Mouse (Mus musculus) midbrain, embryonic 12.5 days (tissue): ENCODE data around the gene Smad3. TPM values are rescaled to one million over a fixed set of nuclear protein-coding genes. Genes with fewer than 3 reads are reported as not detected.

Source experiments
- ATAC-seq: fragments of 200-750 bp; cut with Nextera tagmentation; 2 replicates; pipeline ENCODE4 v1.8.0; 2017; ENCODE audit warnings: low read depth, moderate TSS enrichment, moderate library complexity; ENCODE audit not compliant: low FRiP score
- H3K27ac ChIP-seq: fragments of 300-500 bp; sonication (generic); replicated peaks from 2 replicates; pipeline ENCODE4 v1.5.1; 2016; ENCODE audit warnings: mild to moderate bottlenecking
- H3K27me3 ChIP-seq: fragments of 300-500 bp; sonication (generic); 2 replicates; pipeline ENCODE4 v1.6.1; 2016; ENCODE audit warnings: mild to moderate bottlenecking
- H3K36me3 ChIP-seq: fragments of 300-500 bp; sonication (generic); 2 replicates; pipeline ENCODE4 v1.6.1; 2016
- H3K4me1 ChIP-seq: fragments of 300-500 bp; sonication (generic); 2 replicates; pipeline ENCODE4 v1.6.1; 2016
- H3K4me2 ChIP-seq: fragments of 300-500 bp; sonication (generic); replicated peaks from 2 replicates; pipeline ENCODE4 v1.6.1; 2016; ENCODE audit warnings: mild to moderate bottlenecking, moderate library complexity
- H3K4me3 ChIP-seq: fragments of 300-500 bp; sonication (generic); 2 replicates; pipeline ENCODE4 v1.5.1; 2016; ENCODE audit warnings: mild to moderate bottlenecking
- H3K9ac ChIP-seq: fragments of 300-500 bp; sonication (generic); replicated peaks from 2 replicates; pipeline ENCODE4 v1.6.1; 2016; ENCODE audit warnings: mild to moderate bottlenecking, moderate library complexity
- H3K9me3 ChIP-seq: fragments of 300-500 bp; sonication (generic); 2 replicates; pipeline ENCODE4 v1.6.1; 2016; ENCODE audit warnings: mild to moderate bottlenecking
- WGBS: fragments of 180-500 bp; shearing (Covaris S2); methylation state at CpG from one replicate; pipeline ENCODE4 v1.1.7; 2016; 5-methylcytosine and 5-hydroxymethylcytosine counted together
- polyA plus RNA-seq: library from polyadenylated mRNA; unstranded; fragments of >200 nt; fragmentation: Nextera tagmentation; extraction: Ambion mirVana; gene quantifications from 2 replicates; pipeline ENCODE4 v1.2.1, GENCODE M21; 2016

The Smad3 gene
- polyA plus RNA-seq, 1 experiment from 2014 or later, result 31.2 TPM

GRCm38 (mm10) chr9:63666612-63667372, 91.0 kb downstream of the Smad3 start:
- H3K9ac ChIP-seq, result no peak overlapping the region
- H3K4me2 ChIP-seq, result no peak overlapping the region
- H3K4me3 ChIP-seq, result no peak overlapping the region
- H3K4me1 ChIP-seq, result peaks cover 36% of the 10 kb centered on the region
- ATAC-seq, result no peak
- H3K36me3 ChIP-seq, result peaks cover 14% of the 10 kb centered on the region
- no peaks in the 10 kb centered on the region for H3K27me3 ChIP-seq
- 85% methylated on average over 18 of the region's 18 CpGs for WGBS
- no peak overlapping the region for H3K27ac ChIP-seq
- H3K9me3 ChIP-seq, result no peaks in the 10 kb centered on the region

GRCm38 (mm10) chr9:63664792-63665646, 92.8 kb downstream of the Smad3 start:
- H3K27me3 ChIP-seq, result no peaks in the 10 kb centered on the region
- H3K4me3 ChIP-seq, result no peak overlapping the region
- no peak overlapping the region for H3K9ac ChIP-seq
- WGBS, result 46% methylated on average over 13 of the region's 13 CpGs
- peaks cover 36% of the 10 kb centered on the region for H3K4me1 ChIP-seq
- ATAC-seq, result peak; percentile 27; the same call in 1 of the 2 replicates
- H3K36me3 ChIP-seq, result peaks cover 31% of the 10 kb centered on the region
- H3K9me3 ChIP-seq, result no peaks in the 10 kb centered on the region
- H3K4me2 ChIP-seq, result no peak overlapping the region
- H3K27ac ChIP-seq, result peak overlapping the region; percentile 66

- peak overlapping the region; percentile 66; the same call in 1 of the 2 replicates for H3K27ac ChIP-seq
- 79% methylated on average over 2 of the region's 2 CpGs for WGBS
Measured at GRCm38 (mm10) chr9:63664300-63664745, 93.5 kb downstream of the Smad3 start.

GRCm38 (mm10) chr9:63663222-63663621, 94.6 kb downstream of the Smad3 start:
- Histone ChIP-seq H3K4me3 (no peak overlapping the region), H3K27ac (no peak overlapping the region), H3K4me1 (peaks cover 27% of the 10 kb centered on the region), H3K9me3 (no peaks in the 10 kb centered on the region), H3K4me2 (no peak overlapping the region), H3K36me3 (peaks cover 40% of the 10 kb centered on the region), H3K9ac (no peak overlapping the region), H3K27me3 (no peaks in the 10 kb centered on the region)
- WGBS, result 82% methylated on average over 10 of the region's 10 CpGs
- ATAC-seq, result no peak

More at GRCm38 (mm10) chr9:63664300-63664745, 93.5 kb downstream of the Smad3 start:
- peaks cover 36% of the 10 kb centered on the region for H3K4me1 ChIP-seq
- no peak for ATAC-seq
- H3K9ac ChIP-seq, result no peak overlapping the region
- peaks cover 32% of the 10 kb centered on the region for H3K36me3 ChIP-seq
- no peak overlapping the region for H3K4me3 ChIP-seq
- no peak overlapping the region for H3K4me2 ChIP-seq
- no peaks in the 10 kb centered on the region for H3K27me3 ChIP-seq
- H3K9me3 ChIP-seq, result no peaks in the 10 kb centered on the region

- no peak for ATAC-seq
- no peak overlapping the region for H3K4me2 ChIP-seq
- peaks cover 41% of the 10 kb centered on the region for H3K36me3 ChIP-seq
- no peak overlapping the region for H3K27ac ChIP-seq
- H3K9ac ChIP-seq, result no peak overlapping the region
- 87% methylated on average over 7 of the region's 7 CpGs for WGBS
- H3K4me3 ChIP-seq, result no peak overlapping the region
- no peaks in the 10 kb centered on the region for H3K9me3 ChIP-seq
- no peaks in the 10 kb centered on the region for H3K27me3 ChIP-seq
- peaks cover 26% of the 10 kb centered on the region for H3K4me1 ChIP-seq
Measured at GRCm38 (mm10) chr9:63662759-63663158, 95.0 kb downstream of the Smad3 start.

GRCm38 (mm10) chr9:63660691-63661090, 97.1 kb downstream of the Smad3 start:
- Histone ChIP-seq H3K9ac (no peak overlapping the region), H3K9me3 (no peaks in the 10 kb centered on the region), H3K36me3 (peaks cover 44% of the 10 kb centered on the region), H3K4me2 (no peak overlapping the region), H3K27me3 (no peaks in the 10 kb centered on the region), H3K4me1 (peaks cover 17% of the 10 kb centered on the region), H3K27ac (no peak overlapping the region), H3K4me3 (no peak overlapping the region)
- no peak for ATAC-seq
- 94% methylated on average over 3 of the region's 3 CpGs for WGBS

- no peak overlapping the region for H3K4me3 ChIP-seq
- no peaks in the 10 kb centered on the region for H3K9me3 ChIP-seq
- WGBS, result 92% methylated on average over 4 of the region's 4 CpGs
- H3K27me3 ChIP-seq, result no peaks in the 10 kb centered on the region
- no peak for ATAC-seq
- no peak overlapping the region for H3K9ac ChIP-seq
- H3K4me2 ChIP-seq, result no peak overlapping the region
- peaks cover 50% of the 10 kb centered on the region for H3K36me3 ChIP-seq
- H3K27ac ChIP-seq, result no peak overlapping the region
- peaks cover 16% of the 10 kb centered on the region for H3K4me1 ChIP-seq
Measured at GRCm38 (mm10) chr9:63660061-63660460, 97.7 kb downstream of the Smad3 start.

GRCm38 (mm10) chr9:63658970-63659371, 98.8 kb downstream of the Smad3 start:
- peaks cover 50% of the 10 kb centered on the region for H3K36me3 ChIP-seq
- no peak overlapping the region for H3K9ac ChIP-seq
- no peaks in the 10 kb centered on the region for H3K27me3 ChIP-seq
- no peaks in the 10 kb centered on the region for H3K9me3 ChIP-seq
- H3K4me1 ChIP-seq, result peaks cover 15% of the 10 kb centered on the region
- WGBS, result 79% methylated on average over 5 of the region's 5 CpGs
- H3K27ac ChIP-seq, result no peak overlapping the region
- H3K4me2 ChIP-seq, result no peak overlapping the region
- no peak overlapping the region for H3K4me3 ChIP-seq
- ATAC-seq, result no peak

- H3K4me3 ChIP-seq, result no peak overlapping the region
- ATAC-seq, result no peak
- no peak overlapping the region for H3K4me2 ChIP-seq
- no peaks in the 10 kb centered on the region for H3K9me3 ChIP-seq
- peaks cover 20% of the 10 kb centered on the region for H3K4me1 ChIP-seq
- no peak overlapping the region for H3K9ac ChIP-seq
- 88% methylated on average over 9 of the region's 9 CpGs for WGBS
- no peaks in the 10 kb centered on the region for H3K27me3 ChIP-seq
- H3K36me3 ChIP-seq, result peaks cover 47% of the 10 kb centered on the region
- no peak overlapping the region for H3K27ac ChIP-seq
Measured at GRCm38 (mm10) chr9:63658436-63658835, 99.4 kb downstream of the Smad3 start.

GRCm38 (mm10) chr9:63657167-63657566, 100.6 kb downstream of the Smad3 start:
- 74% methylated on average over 4 of the region's 4 CpGs for WGBS
- ATAC-seq, result no peak
- Histone ChIP-seq H3K4me2 (no peak overlapping the region), H3K9ac (no peak overlapping the region), H3K27ac (no peak overlapping the region), H3K4me3 (no peak overlapping the region), H3K27me3 (no peaks in the 10 kb centered on the region), H3K9me3 (no peaks in the 10 kb centered on the region), H3K36me3 (peaks cover 45% of the 10 kb centered on the region), H3K4me1 (peaks cover 32% of the 10 kb centered on the region)

- no peak for ATAC-seq
- H3K27ac ChIP-seq, result no peak overlapping the region
Measured at GRCm38 (mm10) chr9:63655092-63655491, 102.7 kb downstream of the Smad3 start.

GRCm38 (mm10) chr9:63654575-63654974, 103.2 kb downstream of the Smad3 start:
- peaks cover 32% of the 10 kb centered on the region for H3K4me1 ChIP-seq
- H3K36me3 ChIP-seq, result peaks cover 42% of the 10 kb centered on the region

More at GRCm38 (mm10) chr9:63655092-63655491, 102.7 kb downstream of the Smad3 start:
- Histone ChIP-seq H3K4me2 (no peak overlapping the region), H3K4me1 (peaks cover 32% of the 10 kb centered on the region), H3K27me3 (no peaks in the 10 kb centered on the region), H3K4me3 (no peak overlapping the region), H3K9ac (no peak overlapping the region), H3K9me3 (no peaks in the 10 kb centered on the region), H3K36me3 (peaks cover 38% of the 10 kb centered on the region)
- 87% methylated on average over 1 of the region's 1 CpGs for WGBS

More at GRCm38 (mm10) chr9:63654575-63654974, 103.2 kb downstream of the Smad3 start:
- H3K9me3 ChIP-seq, result no peaks in the 10 kb centered on the region
- WGBS, result 90% methylated on average over 8 of the region's 8 CpGs
- no peak for ATAC-seq
- no peaks in the 10 kb centered on the region for H3K27me3 ChIP-seq
- no peak overlapping the region for H3K4me2 ChIP-seq
- no peak overlapping the region for H3K4me3 ChIP-seq
- no peak overlapping the region for H3K27ac ChIP-seq
- H3K9ac ChIP-seq, result no peak overlapping the region
